Mouse (Mus musculus) cerebral cortex, adult 2 months (tissue): ENCODE results near the gene Slc26a1.

Source experiments
- WGBS: fragments of 180-500 bp; shearing (Covaris S2); methylation state at CpG from one replicate; pipeline ENCODE4 v1.1.7; 2018; 5-methylcytosine and 5-hydroxymethylcytosine counted together

Slc26a1 gene

DNA sequence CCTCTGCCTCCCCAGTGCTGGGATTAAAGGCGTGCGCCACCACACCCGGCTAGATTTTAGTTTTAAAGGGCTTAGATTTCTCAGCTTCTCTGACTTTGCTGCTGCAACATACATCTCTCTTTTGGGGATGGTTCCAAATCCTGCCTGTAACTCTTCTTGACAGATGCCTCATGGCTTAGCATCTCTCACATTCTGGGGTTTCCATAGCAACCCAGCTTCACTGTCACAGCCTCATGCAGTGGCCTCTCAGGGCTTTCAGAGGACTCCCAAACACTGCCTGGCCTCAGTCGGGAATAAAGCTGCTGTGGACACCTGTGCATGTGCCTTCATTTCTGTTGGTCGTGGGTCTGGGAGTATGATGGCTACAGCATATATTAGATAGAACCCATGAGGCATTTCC lies 13.7 kb upstream of the Slc26a1 start:
- WGBS = 63% methylated on average over 5 of the region's 5 CpGs

DNA sequence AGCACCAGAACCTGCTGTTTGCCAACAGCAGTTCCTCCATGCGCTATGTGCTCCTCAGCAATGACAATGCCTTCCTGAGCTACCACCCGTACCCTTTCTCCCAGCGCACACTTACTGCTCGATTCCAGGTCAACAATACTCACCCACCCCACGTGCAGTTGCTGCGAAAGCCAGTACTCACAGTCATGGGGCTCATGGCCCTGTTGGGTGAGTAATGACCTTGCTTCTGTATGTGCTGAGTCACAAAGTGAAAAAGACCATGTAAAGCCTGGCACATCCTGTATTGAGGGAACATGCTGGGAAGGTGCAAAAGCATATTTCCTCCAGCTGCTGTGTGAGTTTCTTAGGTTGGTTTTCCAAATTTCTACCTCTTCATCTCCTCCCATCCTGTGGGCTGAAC lies 5.5 kb upstream of the Slc26a1 start:
- 90% methylated on average over 6 of the region's 6 CpGs for WGBS

DNA sequence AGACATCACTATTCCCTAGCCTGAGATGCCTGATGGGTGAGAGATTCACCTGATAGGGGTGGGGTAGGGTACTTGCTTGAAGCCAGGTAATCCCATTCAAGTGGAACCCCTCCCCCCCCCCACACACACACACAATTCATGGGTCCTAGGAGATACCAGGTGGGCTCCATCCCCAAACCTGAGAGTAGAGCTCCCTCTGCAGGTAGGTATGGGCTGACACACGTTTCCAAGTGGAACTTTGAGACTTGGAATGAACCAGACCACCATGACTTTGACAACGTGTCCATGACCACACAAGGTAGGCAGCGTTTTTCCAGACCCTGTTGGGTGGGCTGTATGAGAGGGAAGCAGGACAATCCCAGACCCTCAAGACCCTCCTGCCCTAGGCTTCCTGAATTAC lies 4.5 kb upstream of the Slc26a1 start:
- whole genome bisulfite sequencing = 65% methylated on average over 3 of the region's 3 CpGs

DNA sequence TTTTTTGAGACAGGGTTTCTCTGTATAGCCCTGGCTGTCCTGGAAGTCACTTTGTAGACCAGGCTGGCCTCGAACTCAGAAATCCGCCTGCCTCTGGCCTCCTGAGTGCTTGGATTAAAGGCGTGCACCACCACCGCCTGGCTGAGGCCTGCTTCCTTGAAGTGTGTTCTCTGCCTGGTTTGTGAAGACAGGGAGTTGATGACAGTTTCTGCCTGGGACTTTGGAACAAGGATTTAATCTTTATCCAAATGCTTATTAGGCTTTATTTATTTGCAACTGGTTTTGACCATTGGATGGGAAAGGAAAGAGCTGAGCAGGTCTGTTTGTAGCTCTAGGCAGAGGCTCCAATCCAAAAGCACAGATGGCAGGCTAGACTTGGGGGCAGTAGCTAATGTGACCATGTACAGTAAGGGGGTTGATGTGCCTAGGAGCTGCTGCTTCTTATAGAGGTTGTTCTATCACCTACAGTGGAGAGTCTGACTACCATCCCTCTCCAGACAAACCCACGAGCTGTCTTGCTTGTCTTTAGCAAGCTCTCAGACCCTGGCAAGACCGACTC lies 3.0 kb upstream of the Slc26a1 start:
- 92% methylated on average over 6 of the region's 6 CpGs for whole genome bisulfite sequencing

DNA sequence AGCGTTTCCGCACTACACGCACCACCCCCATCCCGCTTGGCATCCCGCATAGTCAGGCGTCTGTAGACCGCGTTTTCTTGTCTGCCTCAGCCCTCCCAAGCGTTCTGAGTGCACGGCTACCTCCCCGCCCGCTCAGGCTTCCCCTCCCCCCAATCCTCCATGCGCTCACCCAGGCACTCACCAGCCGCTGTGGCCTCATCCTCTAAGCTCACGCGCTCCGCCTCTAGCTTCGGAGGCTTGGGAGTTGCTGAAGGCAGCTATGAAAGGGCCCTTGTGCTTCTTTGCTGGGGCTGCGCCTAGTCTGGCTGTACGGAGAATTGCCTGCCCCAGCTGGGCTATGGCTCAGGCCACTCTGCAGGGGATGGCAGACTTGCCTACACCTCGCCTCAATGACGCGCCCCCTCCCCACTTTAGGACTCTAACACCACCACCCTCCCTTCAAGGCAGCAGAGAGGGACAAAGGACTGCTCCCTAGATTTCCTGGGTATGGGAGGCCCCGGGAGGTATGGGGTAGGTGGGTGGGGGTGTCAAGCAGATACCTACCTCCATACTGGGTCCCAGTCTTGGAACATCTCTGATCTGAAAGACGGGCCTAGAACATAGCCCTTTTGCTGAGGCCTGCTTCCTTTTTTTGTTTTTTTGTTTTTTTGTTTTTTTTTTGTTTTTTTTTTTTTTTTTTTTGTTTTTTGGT lies 2.4 kb upstream of the Slc26a1 start:
- WGBS = 3% methylated on average over 25 of the region's 25 CpGs

DNA sequence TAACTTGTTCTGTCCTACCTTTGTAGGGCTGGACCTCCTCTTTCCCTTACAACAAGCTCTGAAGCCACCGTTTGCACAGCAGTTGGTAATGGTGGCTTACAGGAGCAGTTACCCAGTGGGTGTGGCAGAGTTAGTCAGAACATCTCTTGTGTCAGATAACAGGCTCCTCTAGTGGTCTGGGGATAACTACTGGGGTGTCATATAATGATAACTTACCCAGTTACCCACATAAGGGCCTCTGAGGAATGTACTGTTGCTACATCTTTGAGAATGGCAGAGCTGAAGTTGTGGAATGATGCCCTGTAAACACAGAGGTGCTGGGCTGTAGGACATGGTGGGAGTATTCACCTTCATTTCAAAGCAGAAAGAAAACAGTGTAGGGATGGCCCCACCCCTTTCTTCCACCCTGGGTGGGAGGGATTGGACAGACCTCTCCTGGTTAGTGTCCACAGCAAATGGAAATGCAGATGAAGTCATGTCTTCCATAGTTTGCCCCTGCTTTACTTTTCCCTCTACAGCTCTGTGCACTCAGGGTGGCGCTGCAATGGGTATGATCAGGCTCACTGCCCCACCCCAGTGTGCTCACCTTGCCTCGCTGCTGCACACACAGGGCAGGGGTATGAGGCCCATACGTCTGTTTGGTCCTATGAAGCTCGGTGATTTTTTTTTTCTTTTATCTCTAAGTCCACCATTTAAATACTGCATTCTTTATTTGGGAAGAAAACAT lies 1.6 kb upstream of the Slc26a1 start:
- 17% methylated on average over 5 of the region's 5 CpGs for WGBS

DNA sequence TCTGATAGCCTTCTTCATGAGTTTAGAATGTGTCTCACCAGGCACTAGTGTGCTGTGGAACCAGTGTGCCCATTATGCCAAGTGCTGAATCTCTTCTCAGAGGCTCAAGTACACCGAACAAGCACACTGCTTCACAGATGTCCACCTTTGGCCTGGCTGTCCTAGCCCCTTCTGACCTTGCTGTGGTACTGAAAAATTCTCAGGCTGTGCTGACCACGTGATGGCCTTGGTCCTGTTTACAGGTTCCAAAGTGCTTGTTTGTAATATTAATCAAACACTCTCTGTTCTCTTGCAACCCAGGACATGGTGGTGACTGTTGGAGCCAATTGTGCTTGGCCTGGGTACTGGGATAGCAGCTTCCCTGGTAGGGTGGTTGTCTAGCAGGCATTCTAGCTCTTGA lies 745 bp downstream of the Slc26a1 start:
- WGBS = 76% methylated on average over 2 of the region's 2 CpGs

DNA sequence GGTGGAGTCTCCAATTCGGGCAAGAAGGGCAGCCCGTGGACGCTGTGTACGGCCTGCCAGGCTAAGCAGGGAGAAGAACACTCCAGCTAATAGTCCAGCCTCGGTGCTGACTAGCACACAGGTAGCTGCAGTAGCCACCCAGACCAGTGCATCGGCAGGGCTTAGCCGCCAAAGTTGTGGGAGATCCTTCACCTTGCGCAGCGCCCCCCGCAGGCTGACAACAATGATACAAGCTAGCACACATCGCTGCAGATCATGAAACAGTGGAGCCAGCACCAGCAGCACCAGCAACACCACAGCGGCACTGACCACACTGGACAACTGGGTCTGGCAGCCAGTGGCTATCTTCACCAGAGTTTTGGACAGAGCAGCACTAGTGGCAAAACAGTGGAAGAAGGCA lies 3.6 kb downstream of the Slc26a1 start:
- WGBS = 95% methylated on average over 12 of the region's 12 CpGs

DNA sequence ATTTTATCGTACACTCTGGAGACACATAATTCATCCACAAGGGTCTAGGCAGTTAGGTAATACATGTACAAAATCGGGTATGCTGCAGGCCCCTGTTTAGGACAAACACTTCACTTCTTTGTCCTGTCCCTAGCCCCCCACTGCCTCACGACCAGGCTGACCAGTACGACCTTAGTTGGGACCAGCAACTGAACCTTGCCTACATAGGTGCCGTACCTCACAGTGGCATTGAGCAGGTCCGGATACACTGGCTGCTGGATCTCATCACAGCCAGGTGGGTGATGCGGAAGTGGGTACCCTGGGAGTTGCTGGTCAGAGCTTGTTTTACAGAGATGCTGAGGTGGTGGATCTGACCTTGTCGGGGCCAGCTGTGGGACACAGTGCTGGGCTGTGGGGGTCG lies 5.4 kb downstream of the Slc26a1 start:
- 72% methylated on average over 9 of the region's 9 CpGs for WGBS

DNA sequence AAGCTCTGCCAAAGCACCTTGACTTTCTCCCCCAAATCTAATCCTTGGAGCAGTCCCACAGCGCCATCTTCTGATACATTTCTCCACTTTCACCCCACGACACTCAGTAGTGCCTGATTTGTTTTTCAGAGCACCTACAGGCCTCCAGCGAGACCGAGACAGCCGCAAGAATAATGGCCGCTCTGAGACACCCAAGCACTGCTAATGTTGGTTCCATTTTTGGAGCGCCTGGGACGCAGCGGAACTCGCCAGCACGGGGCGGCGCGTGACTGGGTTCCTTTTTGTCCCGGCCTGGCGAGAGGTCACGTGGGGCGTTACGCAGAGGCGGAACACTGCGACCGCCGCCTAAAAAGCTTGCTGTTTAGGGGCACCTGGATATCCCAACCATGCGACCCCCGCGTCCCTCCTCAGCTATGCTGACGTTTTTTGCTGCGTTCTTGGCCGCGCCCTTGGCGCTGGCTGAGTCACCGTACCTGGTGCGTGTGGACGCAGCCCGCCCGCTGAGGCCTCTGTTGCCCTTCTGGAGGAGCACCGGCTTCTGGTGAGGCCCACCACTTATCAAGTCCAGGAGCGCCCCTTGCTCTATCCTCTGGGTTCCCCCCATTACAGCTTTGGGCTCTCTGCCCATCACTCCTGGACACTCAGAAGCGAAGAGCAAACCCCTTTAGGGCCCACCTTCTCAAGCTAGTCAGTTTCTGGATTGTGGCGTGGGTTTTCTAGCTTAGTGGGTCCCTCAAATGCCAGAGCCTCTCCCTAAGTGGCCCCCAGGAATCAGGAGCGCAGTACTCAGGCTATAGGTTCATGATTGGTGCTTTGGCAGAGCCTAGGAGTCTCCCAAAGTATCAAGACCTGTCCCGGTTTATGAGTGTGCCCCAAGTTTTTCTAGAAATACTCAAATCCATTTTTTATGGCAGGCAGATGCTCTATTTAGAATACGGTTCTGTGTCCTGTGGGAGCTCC lies 6.1 kb downstream of the Slc26a1 start, which contains the start of gene Dgkq:
Gene Dgkq, minus strand, starts transcription at position 696 of the 960 bp plus-strand sequence.
- 4% methylated on average over 43 of the region's 43 CpGs for WGBS

DNA sequence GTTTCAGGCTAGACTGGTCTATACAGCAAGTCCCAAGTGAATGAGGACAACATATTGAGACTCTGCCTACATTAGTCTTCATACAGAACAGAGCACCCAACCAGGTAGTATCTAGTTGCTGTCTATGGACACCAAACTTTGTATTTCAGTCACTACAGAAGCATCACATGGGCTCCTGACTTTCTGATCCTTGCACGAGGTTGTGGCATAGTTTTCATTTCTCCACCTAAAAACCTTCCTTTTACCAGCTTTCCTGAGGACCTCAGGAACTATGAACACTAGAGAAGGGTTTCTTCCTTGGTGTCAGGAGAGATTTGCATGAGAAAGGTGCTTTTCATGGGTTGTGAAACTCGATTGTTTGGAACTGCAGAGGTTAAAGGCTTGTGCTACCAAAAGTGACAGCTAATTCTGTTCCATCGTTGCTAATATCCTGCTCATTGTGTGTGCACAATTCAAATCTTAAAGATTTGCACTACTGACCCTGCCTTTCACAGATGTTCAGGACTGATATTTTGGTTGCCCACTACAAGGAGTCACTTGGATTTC lies 6.9 kb downstream of the Slc26a1 start:
- 6% methylated on average over 3 of the region's 3 CpGs for WGBS

DNA sequence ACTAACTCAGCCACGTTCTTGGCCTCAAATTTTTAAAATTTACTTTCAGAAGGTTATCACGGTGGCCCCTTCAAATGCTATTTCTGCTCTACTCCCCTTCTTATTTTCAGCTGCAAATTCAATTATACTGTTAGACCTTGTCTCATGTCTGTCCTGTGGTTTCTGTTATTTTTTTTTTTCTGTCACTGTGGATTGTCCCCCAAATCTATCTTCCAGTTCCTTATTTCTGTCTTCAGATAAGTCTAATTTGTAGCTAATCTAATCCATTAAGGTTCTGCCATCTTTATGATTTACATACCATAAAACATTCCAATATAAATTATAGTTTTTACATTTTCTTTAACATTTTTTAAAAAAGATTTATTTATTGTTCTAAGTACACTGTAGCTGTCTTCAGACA lies 8.0 kb downstream of the Slc26a1 start:
- 92% methylated on average over 2 of the region's 2 CpGs for WGBS

DNA sequence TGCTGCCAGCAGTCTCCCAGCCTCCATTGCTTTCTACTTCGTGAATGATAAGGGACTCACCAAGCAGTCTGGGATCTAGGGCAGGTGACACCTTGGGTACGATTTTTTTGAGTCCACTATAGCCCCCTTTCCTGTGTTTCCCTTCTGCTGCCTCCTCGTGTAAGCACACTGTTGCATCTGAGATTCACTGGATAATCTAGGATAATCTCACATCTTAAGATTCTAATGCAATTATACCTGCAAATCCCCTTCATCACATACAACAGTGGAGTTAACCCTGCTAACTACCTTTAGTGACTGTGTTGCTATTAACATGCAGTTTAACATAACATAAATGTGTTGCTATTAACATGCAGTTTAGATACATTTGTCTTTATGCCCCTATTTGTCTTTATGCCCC lies 10.3 kb downstream of the Slc26a1 start:
- WGBS = 61% methylated on average over 3 of the region's 3 CpGs

DNA sequence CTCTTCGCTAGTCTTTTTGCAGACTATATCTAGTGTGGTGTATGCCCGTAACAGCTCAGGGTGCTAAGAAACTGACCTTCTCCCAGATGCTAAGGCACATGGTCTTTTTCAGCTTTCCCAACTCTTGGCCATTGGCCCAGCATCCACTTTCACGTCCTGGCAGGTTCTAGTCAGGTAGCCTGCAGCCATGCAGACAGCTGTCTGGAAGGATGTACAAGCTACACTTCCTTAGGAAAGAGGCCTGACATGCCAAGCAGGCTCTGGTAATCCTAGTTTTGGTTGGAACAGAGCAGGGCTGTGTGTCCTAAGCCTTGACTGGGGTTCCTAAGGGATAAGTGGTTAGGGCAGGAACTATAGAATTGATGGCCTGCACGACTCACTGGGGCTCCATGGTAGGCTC lies 12.6 kb downstream of the Slc26a1 start:
- WGBS = 82% methylated on average over 4 of the region's 4 CpGs

DNA sequence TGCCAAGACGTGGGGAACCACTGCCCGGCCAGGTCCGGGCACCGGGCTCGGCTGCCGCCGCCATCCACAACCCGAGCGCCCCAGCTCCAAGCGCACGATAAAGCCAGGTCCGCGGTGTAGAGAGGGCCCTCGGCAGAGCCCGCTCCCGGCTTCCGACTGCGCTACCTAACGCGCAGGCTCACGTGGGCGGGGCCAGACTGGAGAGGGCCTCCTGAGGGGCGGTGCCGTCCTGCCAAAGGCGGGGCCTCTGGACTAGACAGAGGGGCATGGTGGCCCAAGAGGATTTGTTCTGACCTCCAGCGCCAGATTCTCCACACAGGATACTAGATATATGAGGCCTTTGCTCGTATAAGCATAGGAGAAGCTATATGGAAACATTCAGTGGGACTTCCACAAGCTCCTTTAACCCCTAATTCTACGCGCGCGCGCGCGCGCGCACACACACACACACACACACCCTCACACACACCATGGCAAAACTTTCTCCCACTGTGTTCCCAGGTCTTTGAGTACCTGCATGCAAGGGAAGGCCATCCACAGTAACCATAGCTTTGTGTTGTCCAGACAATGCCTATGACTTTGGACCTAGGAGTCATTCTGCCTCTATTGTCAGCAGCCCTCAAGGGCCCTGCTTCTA lies 14.6 kb downstream of the Slc26a1 start:
- 12% methylated on average over 36 of the region's 36 CpGs for WGBS

DNA sequence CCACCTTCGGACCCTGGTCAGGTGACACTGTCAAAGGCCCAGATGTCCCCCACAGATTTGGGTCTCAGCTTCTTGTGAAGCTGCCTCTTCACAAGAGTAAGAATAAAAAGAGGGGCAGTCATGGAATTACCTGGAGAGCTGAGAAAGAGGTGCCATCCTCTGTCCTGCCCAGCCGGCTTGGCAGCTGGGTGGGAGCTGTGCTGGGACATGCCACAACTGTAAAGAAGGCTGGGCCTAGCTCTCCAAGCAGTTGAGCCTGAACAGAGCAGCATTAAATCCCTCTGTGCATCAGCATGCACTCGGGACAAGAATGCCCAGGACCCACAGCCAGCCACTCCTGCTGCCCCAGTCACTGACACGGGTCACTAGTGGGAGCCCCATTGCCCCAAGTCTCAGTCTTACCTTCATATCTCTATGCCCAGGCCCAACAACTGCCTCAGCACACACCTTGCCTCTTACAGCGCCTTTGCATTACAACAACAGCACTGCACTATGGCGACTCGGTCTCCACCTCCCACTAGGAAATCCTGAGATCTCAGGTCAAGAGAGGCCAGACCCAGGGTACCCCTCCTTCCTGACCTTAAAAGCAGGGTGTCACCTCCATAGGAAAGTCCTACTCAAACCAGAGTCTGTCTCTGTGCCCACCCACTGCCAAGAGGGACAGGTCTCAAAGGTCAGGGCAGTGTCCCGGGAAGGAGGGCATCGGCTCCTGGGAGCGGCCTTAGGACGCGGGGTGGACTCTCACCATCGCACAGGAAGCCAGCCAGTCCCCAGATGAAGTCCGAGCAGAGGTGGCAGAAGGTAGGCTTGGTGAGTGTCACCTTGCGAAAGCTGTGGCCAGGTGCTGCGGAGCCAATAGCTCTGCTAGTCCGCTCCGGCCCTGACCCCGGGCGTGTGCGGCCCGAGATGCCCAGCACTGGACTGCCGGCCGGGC lies 15.4 kb downstream of the Slc26a1 start, which contains the start of gene Idua:
Gene Idua, plus strand, starts transcription at position 634 of the 934 bp plus-strand sequence.
- WGBS = 7% methylated on average over 24 of the region's 24 CpGs

DNA sequence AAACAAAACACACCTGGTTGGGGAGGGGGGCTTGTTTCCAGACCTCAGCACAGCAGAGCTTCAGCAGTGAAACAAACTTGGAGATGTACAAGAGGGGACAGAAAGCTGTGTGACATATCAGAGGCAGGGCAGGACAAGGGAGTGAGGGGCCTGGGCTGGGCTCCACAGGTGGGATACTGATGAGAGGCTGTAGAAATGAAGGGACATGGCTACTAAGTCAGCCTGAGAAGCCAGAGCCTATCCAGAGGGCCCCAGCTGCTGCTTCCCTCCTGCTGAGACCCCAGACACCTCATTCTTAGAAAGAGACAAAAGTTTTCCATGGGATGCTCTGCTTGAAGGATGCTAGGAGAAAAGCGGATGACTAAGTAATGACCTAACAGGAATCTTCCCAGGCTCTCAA lies 16.8 kb downstream of the Slc26a1 start:
- 87% methylated on average over 1 of the region's 1 CpGs for WGBS

DNA sequence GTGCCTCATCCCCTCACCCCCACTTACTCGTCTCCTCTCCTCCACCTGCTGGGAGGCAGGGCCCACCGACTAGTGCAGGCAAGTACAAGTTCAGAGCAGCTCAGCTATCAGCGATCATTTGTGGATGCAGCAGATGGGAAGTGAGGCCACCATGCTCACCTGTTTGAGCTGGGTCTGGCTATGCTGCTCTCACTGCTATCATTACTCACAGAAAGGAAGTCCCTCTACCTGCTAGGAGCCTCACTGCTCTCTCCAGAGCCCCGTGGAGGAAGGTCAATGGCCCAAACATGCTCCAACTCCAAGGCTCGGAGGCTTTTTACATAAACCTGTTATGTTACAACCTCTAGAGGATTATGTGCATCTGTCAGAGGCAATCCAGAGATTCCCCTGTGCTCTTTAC lies 18.0 kb downstream of the Slc26a1 start:
- 69% methylated on average over 5 of the region's 5 CpGs for WGBS

DNA sequence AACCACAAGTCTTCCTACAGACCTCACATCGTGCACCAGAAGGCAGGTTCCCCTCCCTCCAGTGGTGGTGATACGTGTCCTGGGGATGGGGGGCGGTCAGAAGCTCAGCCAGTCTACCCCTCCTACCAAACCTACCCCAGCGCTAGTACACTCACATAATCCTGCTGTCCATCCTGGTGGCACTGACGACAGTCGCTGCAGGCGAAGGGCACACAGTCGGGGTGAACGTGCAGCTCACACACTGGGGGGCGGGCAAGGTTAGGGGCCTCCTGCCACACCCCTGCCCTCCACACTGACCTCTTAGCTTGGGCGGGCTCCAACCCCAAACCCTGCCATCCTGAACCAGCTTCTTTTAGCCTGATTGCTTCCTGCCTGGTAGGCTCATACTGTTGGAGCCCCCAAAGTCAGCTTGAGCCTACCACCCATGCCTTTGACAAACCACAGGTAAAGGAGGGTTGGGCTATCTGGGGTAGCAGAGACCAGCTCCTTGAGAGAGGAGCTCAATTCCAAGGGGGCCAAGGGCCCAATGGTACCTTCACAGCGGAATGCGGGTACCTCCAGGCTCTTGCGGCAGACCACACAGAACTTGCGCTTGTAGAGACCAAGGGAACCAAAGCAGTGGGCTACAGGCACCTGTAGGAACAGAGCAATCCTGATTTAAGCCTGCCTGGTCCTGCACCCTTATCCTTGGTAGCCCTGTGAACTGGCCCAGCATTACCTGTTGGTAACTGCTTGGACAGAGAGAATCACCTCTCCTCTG lies 19.3 kb downstream of the Slc26a1 start:
- 93% methylated on average over 15 of the region's 15 CpGs for WGBS
